Mouse (Mus musculus) intestine, embryonic 15.5 days (tissue): ENCODE measurements around the gene Arg2. TPM values are rescaled to one million over a fixed set of nuclear protein-coding genes. Genes with fewer than 3 reads are reported as not detected.

ENCODE experiments used
- ATAC-seq: fragments of 200-750 bp; cut with Nextera tagmentation; 2 replicates; pipeline ENCODE4 v1.8.0; 2017; ENCODE audit warnings: moderate TSS enrichment, moderate library complexity
- H3K27ac ChIP-seq: fragments of 300-500 bp; sonication (generic); 2 replicates; pipeline ENCODE4 v1.5.1; 2015; ENCODE audit warnings: mild to moderate bottlenecking, inconsistent platforms
- H3K27me3 ChIP-seq: fragments of 300-500 bp; sonication (generic); replicated peaks from 2 replicates; pipeline ENCODE4 v1.6.1; 2015; ENCODE audit warnings: inconsistent platforms
- H3K36me3 ChIP-seq: fragments of 300-500 bp; sonication (generic); 2 replicates; pipeline ENCODE4 v1.6.1; 2015; ENCODE audit warnings: inconsistent platforms
- H3K4me1 ChIP-seq: fragments of 300-500 bp; sonication (generic); replicated peaks from 2 replicates; pipeline ENCODE4 v1.6.1; 2015; ENCODE audit warnings: inconsistent platforms
- H3K4me2 ChIP-seq: fragments of 300-500 bp; sonication (generic); replicated peaks from 2 replicates; pipeline ENCODE4 v1.6.1; 2015; ENCODE audit warnings: mild to moderate bottlenecking, inconsistent platforms
- H3K4me3 ChIP-seq: fragments of 300-500 bp; sonication (generic); replicated peaks from 2 replicates; pipeline ENCODE4 v1.5.1; 2015; ENCODE audit warnings: inconsistent platforms
- H3K9ac ChIP-seq: fragments of 300-500 bp; sonication (generic); 2 replicates; pipeline ENCODE4 v1.6.1; 2015; ENCODE audit warnings: inconsistent platforms
- H3K9me3 ChIP-seq: fragments of 300-500 bp; sonication (generic); 2 replicates; pipeline ENCODE4 v1.6.1; 2016; ENCODE audit warnings: inconsistent platforms
- WGBS: fragments of 180-500 bp; shearing (Covaris S2); methylation state at CpG from one replicate; pipeline ENCODE4 v1.1.7; 2015; 5-methylcytosine and 5-hydroxymethylcytosine counted together
- polyA plus RNA-seq: library from polyadenylated mRNA; unstranded; fragments of >200 nt; fragmentation: Nextera tagmentation; extraction: Ambion mirVana; gene quantifications from 2 replicates; pipeline ENCODE4 v1.2.1, GENCODE M21; 2015

Arg2 gene
- polyA plus RNA-seq, 1 experiment from 2014 or later, result 0.55 TPM

GRCm38 (mm10) chr12:79134676-79135075 is 4.1 kb downstream of the Arg2 start:
- Histone ChIP-seq H3K36me3 (no peaks in the 10 kb centered on the region), H3K27ac (no peak overlapping the region), H3K9me3 (no peaks in the 10 kb centered on the region), H3K9ac (no peak overlapping the region), H3K27me3 (peaks cover 33% of the 10 kb centered on the region), H3K4me1 (peaks cover 14% of the 10 kb centered on the region), H3K4me3 (no peak overlapping the region), H3K4me2 (no peak overlapping the region)
- ATAC-seq, result no peak
- WGBS, result 44% methylated on average over 8 of the region's 8 CpGs

- Histone ChIP-seq H3K9ac (no peak overlapping the region), H3K4me1 (peaks cover 14% of the 10 kb centered on the region), H3K27ac (no peak overlapping the region), H3K36me3 (no peaks in the 10 kb centered on the region), H3K4me2 (no peak overlapping the region), H3K9me3 (no peaks in the 10 kb centered on the region), H3K27me3 (peaks cover 31% of the 10 kb centered on the region), H3K4me3 (no peak overlapping the region)
- ATAC-seq, result no peak
- 33% methylated on average over 4 of the region's 4 CpGs for WGBS
These were observed 4.5 kb downstream of the Arg2 start for GRCm38 (mm10) chr12:79135105-79135504.

- no peak for ATAC-seq
- WGBS, result 75% methylated on average over 7 of the region's 7 CpGs
- Histone ChIP-seq H3K36me3 (no peaks in the 10 kb centered on the region), H3K27me3 (peaks cover 13% of the 10 kb centered on the region), H3K9me3 (no peaks in the 10 kb centered on the region), H3K27ac (no peak overlapping the region), H3K4me2 (no peak overlapping the region), H3K9ac (no peak overlapping the region), H3K4me1 (no peaks in the 10 kb centered on the region), H3K4me3 (no peak overlapping the region)
These were observed 6.4 kb downstream of the Arg2 start for GRCm38 (mm10) chr12:79136949-79137348.

- Histone ChIP-seq H3K4me2 (no peak overlapping the region), H3K27me3 (no peaks in the 10 kb centered on the region), H3K9ac (no peak overlapping the region), H3K4me3 (no peak overlapping the region), H3K9me3 (no peaks in the 10 kb centered on the region), H3K36me3 (no peaks in the 10 kb centered on the region), H3K27ac (no peak overlapping the region), H3K4me1 (no peaks in the 10 kb centered on the region)
- no peak for ATAC-seq
These were observed 8.4 kb downstream of the Arg2 start for GRCm38 (mm10) chr12:79138999-79139398.

GRCm38 (mm10) chr12:79139417-79139816 is 8.8 kb downstream of the Arg2 start:
- Histone ChIP-seq H3K9ac (no peak overlapping the region), H3K27ac (no peak overlapping the region), H3K36me3 (no peaks in the 10 kb centered on the region), H3K27me3 (no peaks in the 10 kb centered on the region), H3K4me3 (no peak overlapping the region), H3K9me3 (no peaks in the 10 kb centered on the region), H3K4me1 (no peaks in the 10 kb centered on the region), H3K4me2 (no peak overlapping the region)
- WGBS, result 54% methylated on average over 1 of the region's 1 CpGs
- no peak for ATAC-seq

GRCm38 (mm10) chr12:79140811-79141210 is 10.2 kb downstream of the Arg2 start:
- Histone ChIP-seq H3K4me2 (no peak overlapping the region), H3K27ac (no peak overlapping the region), H3K27me3 (no peaks in the 10 kb centered on the region), H3K9ac (no peak overlapping the region), H3K4me3 (no peak overlapping the region), H3K9me3 (no peaks in the 10 kb centered on the region), H3K36me3 (no peaks in the 10 kb centered on the region), H3K4me1 (no peaks in the 10 kb centered on the region)
- WGBS, result 87% methylated on average over 2 of the region's 2 CpGs
- ATAC-seq, result no peak

- Histone ChIP-seq H3K4me2 (no peak overlapping the region), H3K9me3 (no peaks in the 10 kb centered on the region), H3K27ac (no peak overlapping the region), H3K36me3 (no peaks in the 10 kb centered on the region), H3K27me3 (no peaks in the 10 kb centered on the region), H3K4me3 (no peak overlapping the region), H3K4me1 (no peaks in the 10 kb centered on the region), H3K9ac (no peak overlapping the region)
- no peak for ATAC-seq
These were observed 10.8 kb downstream of the Arg2 start for GRCm38 (mm10) chr12:79141384-79141783.

GRCm38 (mm10) chr12:79149653-79150052 is 19.1 kb downstream of the Arg2 start:
- H3K27ac ChIP-seq, result no peak overlapping the region
- no peaks in the 10 kb centered on the region for H3K27me3 ChIP-seq
- H3K36me3 ChIP-seq, result no peaks in the 10 kb centered on the region
- no peak overlapping the region for H3K9ac ChIP-seq
- no peak overlapping the region for H3K4me2 ChIP-seq
- no peak overlapping the region for H3K4me3 ChIP-seq
- H3K9me3 ChIP-seq, result no peaks in the 10 kb centered on the region
- no peaks in the 10 kb centered on the region for H3K4me1 ChIP-seq
- ATAC-seq, result peak; percentile 31; the same call in 1 of the 2 replicates
- WGBS, result 92% methylated on average over 6 of the region's 6 CpGs

GRCm38 (mm10) chr12:79162876-79163275 is 32.3 kb downstream of the Arg2 start:
- ATAC-seq, result no peak
- no peaks in the 10 kb centered on the region for H3K4me1 ChIP-seq
- no peak overlapping the region for H3K4me2 ChIP-seq
- no peaks in the 10 kb centered on the region for H3K9me3 ChIP-seq
- H3K27ac ChIP-seq, result no peak overlapping the region
- H3K4me3 ChIP-seq, result no peak overlapping the region
- H3K9ac ChIP-seq, result no peak overlapping the region
- H3K27me3 ChIP-seq, result no peaks in the 10 kb centered on the region
- H3K36me3 ChIP-seq, result peaks cover 19% of the 10 kb centered on the region; the same call in 1 of the 2 replicates
- WGBS, result 90% methylated on average over 3 of the region's 3 CpGs

GRCm38 (mm10) chr12:79169173-79169572 is 38.6 kb downstream of the Arg2 start:
- H3K9me3 ChIP-seq, result no peaks in the 10 kb centered on the region
- H3K4me3 ChIP-seq, result no peak overlapping the region
- no peak for ATAC-seq
- H3K27ac ChIP-seq, result no peak overlapping the region
- no peaks in the 10 kb centered on the region for H3K27me3 ChIP-seq
- peaks cover 5% of the 10 kb centered on the region; the same call in 1 of the 2 replicates for H3K4me1 ChIP-seq
- 0 out of 2 replicates have a peak, but pooled peaks cover 8% of the 10 kb centered on the region for H3K36me3 ChIP-seq
- no peak overlapping the region for H3K4me2 ChIP-seq
- H3K9ac ChIP-seq, result no peak overlapping the region

GRCm38 (mm10) chr12:79170421-79170820 is 39.8 kb downstream of the Arg2 start:
- no peak overlapping the region for H3K9ac ChIP-seq
- 80% methylated on average over 3 of the region's 3 CpGs for WGBS
- no peak overlapping the region for H3K4me3 ChIP-seq
- no peaks in the 10 kb centered on the region for H3K27me3 ChIP-seq
- H3K4me1 ChIP-seq, result peaks cover 5% of the 10 kb centered on the region; the same call in 1 of the 2 replicates
- ATAC-seq, result no peak
- H3K9me3 ChIP-seq, result no peaks in the 10 kb centered on the region
- no peak overlapping the region for H3K27ac ChIP-seq
- H3K4me2 ChIP-seq, result no peak overlapping the region
- H3K36me3 ChIP-seq, result peaks cover 4% of the 10 kb centered on the region; the same call in 1 of the 2 replicates

- H3K27me3 ChIP-seq, result no peaks in the 10 kb centered on the region
- peak overlapping the region; percentile 89 for H3K9ac ChIP-seq
- peak overlapping the region; percentile 98 for H3K4me3 ChIP-seq
- peaks cover 5% of the 10 kb centered on the region; the same call in 1 of the 2 replicates for H3K4me1 ChIP-seq
- peak overlapping the region; percentile 66 for H3K4me2 ChIP-seq
- H3K27ac ChIP-seq, result no peak overlapping the region
- peaks cover 3% of the 10 kb centered on the region; the same call in 1 of the 2 replicates for H3K36me3 ChIP-seq
- WGBS, result 28% methylated on average over 12 of the region's 12 CpGs
- no peaks in the 10 kb centered on the region for H3K9me3 ChIP-seq
- ATAC-seq, result no peak
These were observed 40.9 kb downstream of the Arg2 start for GRCm38 (mm10) chr12:79171269-79171995.
